Mouse (Mus musculus): Measurements from ENCODE around the gene Madcam1. TPM values are rescaled to one million over a fixed set of nuclear protein-coding genes. Genes with fewer than 3 reads are reported as not detected.
A peak's percentile ranks its signal among the peaks of the same experiment; 100 is the strongest.

Madcam1 gene
- polyA plus RNA-seq, 1 experiment from 2014 or later, result 6.7 TPM

- no peak overlapping the region for H3K27ac ChIP-seq
- H3K4me2 ChIP-seq (replicated peaks), result no peak overlapping the region
- peaks cover 57% of the 10 kb centered on the region for H3K27me3 ChIP-seq
- no peak overlapping the region for H3K4me3 ChIP-seq
- peaks cover 22% of the 10 kb centered on the region for H3K36me3 ChIP-seq
- 63% methylated on average over 4 of the region's 4 CpGs for WGBS
- H3K9me3 ChIP-seq, result no peaks in the 10 kb centered on the region
- peaks cover 14% of the 10 kb centered on the region for H3K4me1 ChIP-seq
- H3K9ac ChIP-seq, result no peak overlapping the region
- no peak for ATAC-seq (ENCODE audit: insufficient number of reproducible peaks, insufficient read depth, low FRiP score, low TSS enrichment)
These were observed 50.6 kb downstream of the Madcam1 start for GRCm38 (mm10) chr10:79714996-79715395.

GRCm38 (mm10) chr10:79716254-79716987 lies 52.1 kb downstream of the Madcam1 start, which contains the start of gene Hcn2:
Hcn2 (plus strand) TSS chr10:79716634.
- ATAC-seq (ENCODE audit: insufficient number of reproducible peaks, insufficient read depth, low FRiP score, low TSS enrichment), result no peak

GRCm38 (mm10) chr10:79716988-79717355 lies 52.6 kb downstream of the Madcam1 start:
- Histone ChIP-seq H3K4me1 (peaks cover 14% of the 10 kb centered on the region), H3K27ac (no peak overlapping the region), H3K9me3 (no peaks in the 10 kb centered on the region), H3K4me3 (peak overlapping the region; percentile 56), H3K9ac (peak overlapping the region; percentile 57), H3K36me3 (peaks cover 3% of the 10 kb centered on the region; the same call in 1 of the 2 replicates), H3K27me3 (peaks cover 57% of the 10 kb centered on the region), H3K4me2 (replicated peaks) (peak overlapping the region; percentile 98)
- no peak for ATAC-seq (ENCODE audit: insufficient number of reproducible peaks, insufficient read depth, low FRiP score, low TSS enrichment)
- under 1% methylated on average over 44 of the region's 44 CpGs for WGBS

More at GRCm38 (mm10) chr10:79716254-79716987, 52.1 kb downstream of the Madcam1 start, which contains the start of gene Hcn2:
- WGBS, result 2% methylated on average over 81 of the region's 91 CpGs
- H3K9ac ChIP-seq, result peak within 1 kb of the TSS; percentile 57
- peak within 1 kb of the TSS; percentile 56 for H3K4me3 ChIP-seq
- peaks cover 14% of the 10 kb centered on the region for H3K4me1 ChIP-seq
- peaks cover 57% of the 10 kb centered on the region for H3K27me3 ChIP-seq
- H3K9me3 ChIP-seq, result no peaks in the 10 kb centered on the region
- H3K4me2 ChIP-seq (replicated peaks), result peak within 1 kb of the TSS; percentile 98
- H3K36me3 ChIP-seq, result peaks cover 8% of the 10 kb centered on the region
- no peak within 1 kb of the TSS for H3K27ac ChIP-seq

- H3K4me2 ChIP-seq (replicated peaks), result peak overlapping the region; percentile 98
- ATAC-seq (ENCODE audit: insufficient number of reproducible peaks, insufficient read depth, low FRiP score, low TSS enrichment), result no peak
- no peaks in the 10 kb centered on the region for H3K36me3 ChIP-seq
- H3K9me3 ChIP-seq, result no peaks in the 10 kb centered on the region
- no peak overlapping the region for H3K27ac ChIP-seq
- peaks cover 57% of the 10 kb centered on the region for H3K27me3 ChIP-seq
- peaks cover 14% of the 10 kb centered on the region for H3K4me1 ChIP-seq
- peak overlapping the region; percentile 56 for H3K4me3 ChIP-seq
- H3K9ac ChIP-seq, result no peak overlapping the region
- 5% methylated on average over 43 of the region's 43 CpGs for WGBS
These were observed 53.4 kb downstream of the Madcam1 start for GRCm38 (mm10) chr10:79717640-79718357.

Other genes starting within 250 kb of the Madcam1 start
- gene Vmn2r83, start 195.8 kb upstream of the Madcam1 start, polyA plus RNA-seq (2016; fragmentation: Nextera tagmentation; extraction: Ambion mirVana), result not detected in 2 replicates
- 17.0 and 18.3 TPM in 2 replicates for gene Plpp2, start 130.8 kb upstream of the Madcam1 start, polyA plus RNA-seq (2016; fragmentation: Nextera tagmentation; extraction: Ambion mirVana)
- gene Mier2, start 109.4 kb upstream of the Madcam1 start, polyA plus RNA-seq (2016; fragmentation: Nextera tagmentation; extraction: Ambion mirVana), result 77.4 and 82.6 TPM in 2 replicates
- not detected in 2 replicates for gene Theg, start 77.2 kb upstream of the Madcam1 start, polyA plus RNA-seq (2016; fragmentation: Nextera tagmentation; extraction: Ambion mirVana)
- gene C2cd4c, start 50.5 kb upstream of the Madcam1 start, polyA plus RNA-seq (2016; fragmentation: Nextera tagmentation; extraction: Ambion mirVana), result 0.03 TPM in 1 of 2 replicates, not detected in the other
- gene Shc2, start 26.6 kb upstream of the Madcam1 start, polyA plus RNA-seq (2016; fragmentation: Nextera tagmentation; extraction: Ambion mirVana), result 26.2 and 27.2 TPM in 2 replicates
- not detected in 2 replicates for gene Odf3l2, start 18.8 kb upstream of the Madcam1 start, polyA plus RNA-seq (2016; fragmentation: Nextera tagmentation; extraction: Ambion mirVana)
- 66.1 and 68.6 TPM in 2 replicates for gene Tpgs1, start 4.8 kb downstream of the Madcam1 start, polyA plus RNA-seq (2016; fragmentation: Nextera tagmentation; extraction: Ambion mirVana)
- gene Cdc34, start 17.6 kb downstream of the Madcam1 start, polyA plus RNA-seq (2016; fragmentation: Nextera tagmentation; extraction: Ambion mirVana), result 137 and 146 TPM in 2 replicates
- 0.55 and 1.5 TPM in 2 replicates for gene Gzmm, start 24.5 kb downstream of the Madcam1 start, polyA plus RNA-seq (2016; fragmentation: Nextera tagmentation; extraction: Ambion mirVana)
- gene Bsg, start 39.9 kb downstream of the Madcam1 start, polyA plus RNA-seq (2016; fragmentation: Nextera tagmentation; extraction: Ambion mirVana), result 689 and 691 TPM in 2 replicates
- 0.06 and 0.08 TPM in 2 replicates for gene Hcn2, start 52.1 kb downstream of the Madcam1 start, polyA plus RNA-seq (2016; fragmentation: Nextera tagmentation; extraction: Ambion mirVana)
- gene Polrmt, start 82.0 kb downstream of the Madcam1 start, polyA plus RNA-seq (2016; fragmentation: Nextera tagmentation; extraction: Ambion mirVana), result 49.6 and 54.0 TPM in 2 replicates
- gene Fgf22, start 90.5 kb downstream of the Madcam1 start, polyA plus RNA-seq (2016; fragmentation: Nextera tagmentation; extraction: Ambion mirVana), result 0.33 and 0.65 TPM in 2 replicates
- 109 and 111 TPM in 2 replicates for gene Rnf126, start 102.4 kb downstream of the Madcam1 start, polyA plus RNA-seq (2016; fragmentation: Nextera tagmentation; extraction: Ambion mirVana)
- gene Fstl3, start 112.7 kb downstream of the Madcam1 start, polyA plus RNA-seq (2016; fragmentation: Nextera tagmentation; extraction: Ambion mirVana), result 3.5 and 3.7 TPM in 2 replicates
- 0.06 TPM in 1 of 2 replicates, not detected in the other for gene Prss57, start 126.4 kb downstream of the Madcam1 start, polyA plus RNA-seq (2016; fragmentation: Nextera tagmentation; extraction: Ambion mirVana)
- 132 and 142 TPM in 2 replicates for gene Palm, start 129.0 kb downstream of the Madcam1 start, polyA plus RNA-seq (2016; fragmentation: Nextera tagmentation; extraction: Ambion mirVana)
- 2.0 and 3.1 TPM in 2 replicates for gene Misp, start 156.4 kb downstream of the Madcam1 start, polyA plus RNA-seq (2016; fragmentation: Nextera tagmentation; extraction: Ambion mirVana)
- 352 and 363 TPM in 2 replicates for gene Ptbp1, start 189.9 kb downstream of the Madcam1 start, polyA plus RNA-seq (2016; fragmentation: Nextera tagmentation; extraction: Ambion mirVana)
- 10.1 and 11.3 TPM in 2 replicates for gene Prtn3, start 209.9 kb downstream of the Madcam1 start, polyA plus RNA-seq (2016; fragmentation: Nextera tagmentation; extraction: Ambion mirVana)
- 169 and 181 TPM in 2 replicates for gene Plppr3, start 210.1 kb downstream of the Madcam1 start, polyA plus RNA-seq (2016; fragmentation: Nextera tagmentation; extraction: Ambion mirVana)
- 0.33 and 0.55 TPM in 2 replicates for gene Elane, start 221.7 kb downstream of the Madcam1 start, polyA plus RNA-seq (2016; fragmentation: Nextera tagmentation; extraction: Ambion mirVana)
- gene Cfd, start 226.3 kb downstream of the Madcam1 start, polyA plus RNA-seq (2016; fragmentation: Nextera tagmentation; extraction: Ambion mirVana), result not detected in 2 replicates
- gene Med16, start 244.4 kb downstream of the Madcam1 start, polyA plus RNA-seq (2016; fragmentation: Nextera tagmentation; extraction: Ambion mirVana), result 60.4 and 60.9 TPM in 2 replicates
- 5.0 and 18.8 TPM in 2 replicates for gene Gm26602, start 246.3 kb downstream of the Madcam1 start, polyA plus RNA-seq (2016; fragmentation: Nextera tagmentation; extraction: Ambion mirVana)

Data from embryonic facial prominence, embryonic 12.5 days (tissue).